Mouse (Mus musculus) MN1 (cell line): ENCODE measurements around the gene Tmem203.

Source experiments
- DNase-seq: peaks from one replicate; pipeline ENCODE4 v3.0.0-alpha.2; 2016; ENCODE audit warnings: low spot score

Tmem203 gene

DNA sequence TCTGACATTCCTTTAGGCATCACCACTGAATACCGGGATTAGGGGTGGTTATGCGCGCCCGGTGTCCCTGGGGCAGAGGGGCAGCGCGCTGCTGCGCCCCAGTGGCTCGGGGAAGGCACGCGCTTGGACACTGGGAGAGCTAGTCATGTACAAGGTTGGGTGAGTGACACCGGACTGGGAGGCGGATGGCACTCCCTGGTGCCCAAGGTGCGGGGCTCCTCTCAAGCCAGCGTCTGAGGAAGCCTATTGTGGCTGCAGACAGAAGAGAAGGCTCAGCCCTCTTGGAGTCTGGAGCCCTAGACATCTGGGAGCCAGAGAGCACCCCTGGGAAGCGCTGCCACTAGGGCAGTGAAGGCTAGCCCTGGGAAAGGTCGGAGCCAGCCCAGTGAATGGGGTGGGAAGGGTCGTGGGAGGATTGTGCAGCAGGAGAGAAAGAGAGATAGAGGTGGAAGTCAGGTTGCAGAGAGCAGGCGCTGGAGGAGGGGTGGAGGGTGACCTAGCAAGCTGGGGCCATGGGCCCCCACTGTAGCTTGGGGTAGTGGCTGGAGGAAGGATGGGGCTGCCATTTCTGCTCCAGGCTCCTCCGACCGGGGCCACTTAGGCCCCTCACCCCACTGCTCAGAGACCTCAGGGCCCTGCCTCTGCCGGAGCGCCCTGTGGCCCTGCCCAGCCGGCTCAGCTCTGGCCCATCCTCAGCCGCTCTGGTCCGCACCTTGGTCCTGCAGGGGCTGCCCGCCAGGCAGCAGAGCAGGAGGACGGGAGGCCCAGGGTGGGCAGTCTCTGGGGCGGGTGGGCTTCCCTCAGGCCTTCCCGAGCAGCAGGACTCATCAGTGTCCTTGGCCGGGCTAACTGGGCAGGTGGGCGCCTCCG lies 36.2 kb downstream of the Tmem203 start:
- DNase-seq, result no peak

GRCm38 (mm10) chr2:25292054-25292544 lies 36.9 kb downstream of the Tmem203 start:
- no peak for DNase-seq

DNA sequence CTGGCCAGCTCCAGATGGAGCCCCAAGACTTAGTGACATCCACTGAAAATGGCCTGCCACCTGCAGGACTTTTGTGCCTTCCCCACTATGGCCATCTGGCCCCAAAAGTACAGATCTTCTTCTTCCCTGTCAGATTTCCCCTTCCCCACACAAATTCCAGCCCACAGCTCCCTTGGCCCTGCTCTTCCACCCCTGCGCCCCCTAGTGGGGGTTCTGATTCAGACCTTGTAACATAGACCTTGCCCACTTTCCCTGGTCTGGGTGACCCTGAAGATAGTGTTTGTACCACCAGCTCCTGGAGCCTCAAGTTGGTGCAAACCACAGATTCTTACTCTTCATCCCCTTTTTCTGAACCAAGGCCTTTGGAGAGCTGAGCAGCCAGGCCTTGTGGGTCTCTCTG lies 37.6 kb downstream of the Tmem203 start:
- peak; percentile 69 for DNase-seq

GRCm38 (mm10) chr2:25293706-25294105 lies 38.5 kb downstream of the Tmem203 start:
- no peak for DNase-seq

DNA sequence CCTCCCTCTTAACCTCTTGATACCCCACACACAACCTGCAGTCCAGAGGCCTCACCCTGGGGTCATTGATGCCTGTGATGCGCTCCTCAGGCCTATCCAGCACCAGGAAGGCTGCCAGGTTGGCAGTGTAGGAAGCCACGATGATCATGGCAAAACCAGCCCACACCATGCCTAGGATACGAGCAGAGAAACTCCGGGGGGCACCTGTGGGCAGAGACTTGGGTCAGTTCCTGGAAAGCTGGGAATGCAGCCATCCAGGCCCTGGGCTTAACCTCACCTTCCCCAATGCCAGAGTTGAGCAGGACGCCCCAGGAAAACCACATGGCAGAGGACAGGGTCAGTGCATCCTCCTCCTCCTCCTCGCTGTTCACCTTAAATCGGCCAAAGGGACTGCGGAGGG lies 41.9 kb downstream of the Tmem203 start:
- no peak for DNase-seq

DNA sequence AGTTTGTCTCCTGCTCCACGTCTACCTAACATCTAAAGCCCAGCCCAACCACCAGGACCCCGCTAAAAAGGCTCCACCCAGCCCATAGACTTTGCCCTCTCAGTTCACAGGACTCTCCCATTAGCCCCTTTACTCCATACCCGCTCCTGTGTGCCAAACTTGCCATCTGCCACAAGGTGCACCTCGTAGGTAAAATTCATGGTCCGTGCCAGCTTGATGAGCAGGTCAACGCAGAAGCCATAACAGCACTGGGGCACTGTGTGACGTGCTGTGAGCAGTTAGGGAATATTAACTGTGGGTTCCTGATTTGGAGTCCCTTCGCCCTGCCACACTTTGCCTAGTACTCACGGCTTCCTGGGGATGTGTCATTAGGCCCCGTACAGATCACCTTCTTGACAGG lies 42.8 kb downstream of the Tmem203 start:
- no peak for DNase-seq

GRCm38 (mm10) chr2:25303452-25303851 lies 48.2 kb downstream of the Tmem203 start:
- DNase-seq, result no peak

- DNase-seq, result no peak
Measured at GRCm38 (mm10) chr2:25303931-25304656, 48.9 kb downstream of the Tmem203 start.

- DNase-seq, result no peak
Measured at GRCm38 (mm10) chr2:25304657-25305541, 49.7 kb downstream of the Tmem203 start.
